Mouse (Mus musculus) heart, adult 18-20 months (tissue): ENCODE results near the gene Cpm. TPM values are rescaled to one million over a fixed set of nuclear protein-coding genes. Genes with fewer than 3 reads are reported as not detected.
"Not testable (repeated sequence)": the region's sequence is repeated elsewhere in the genome, so short reads cannot be mapped to it uniquely, and the experiment has no call there.

Experiments used
- DNase-seq, 2 experiments: peaks; one replicate each; pipeline ENCODE4 v3.0.0; 2021 to 2022; ENCODE audit warnings: mixed read lengths in 1 of 2
- total RNA-seq, 2 experiments: library from RNA; stranded (reverse); gene quantifications; 2 replicates each; pipeline ENCODE4 v1.2.3; 2021

Cpm gene
- total RNA-seq, 2 experiments from 2014 or later, result 2.9 to 3.5 TPM

GRCm38 (mm10) chr10:117593041-117593570 lies 36.2 kb upstream of the Cpm start:
- no peak for DNase-seq

GRCm38 (mm10) chr10:117593857-117594256 lies 35.4 kb upstream of the Cpm start:
- no peak for DNase-seq

- DNase-seq, result no peak
Measured at GRCm38 (mm10) chr10:117594291-117594850, 34.9 kb upstream of the Cpm start.

- no peak for DNase-seq
Measured at GRCm38 (mm10) chr10:117594913-117595312, 34.4 kb upstream of the Cpm start.

- DNase-seq, result peak in 1 of 2 experiments; percentile 3
Measured at GRCm38 (mm10) chr10:117595442-117596164, 33.7 kb upstream of the Cpm start.

GRCm38 (mm10) chr10:117596165-117596735 lies 33.0 kb upstream of the Cpm start:
- DNase-seq, result no peak

GRCm38 (mm10) chr10:117596771-117597324 lies 32.5 kb upstream of the Cpm start:
- no peak for DNase-seq

GRCm38 (mm10) chr10:117597371-117598265 lies 31.7 kb upstream of the Cpm start:
- DNase-seq, result not testable (repeated sequence)

- no peak for DNase-seq
Measured at GRCm38 (mm10) chr10:117598266-117598950, 30.9 kb upstream of the Cpm start.

GRCm38 (mm10) chr10:117598951-117599572 lies 30.2 kb upstream of the Cpm start:
- not testable (repeated sequence) for DNase-seq

GRCm38 (mm10) chr10:117601146-117602035 lies 27.9 kb upstream of the Cpm start:
- no peak for DNase-seq

GRCm38 (mm10) chr10:117602325-117603129 lies 26.8 kb upstream of the Cpm start:
- DNase-seq, result no peak

GRCm38 (mm10) chr10:117603130-117603833 lies 26.0 kb upstream of the Cpm start:
- no peak for DNase-seq

- no peak for DNase-seq
Measured at GRCm38 (mm10) chr10:117603834-117604623, 25.3 kb upstream of the Cpm start.

GRCm38 (mm10) chr10:117604624-117605282 lies 24.5 kb upstream of the Cpm start:
- no peak for DNase-seq
